Mouse (Mus musculus) CH12.LX (cell line): ENCODE results near the gene Slc39a8.

Source experiments
- BHLHE40 ChIP-seq: IDR thresholded peaks from 2 replicates; pipeline ENCODE4 v1.6.1; 2011; ENCODE audit warnings: mild to moderate bottlenecking, low read depth, low read length, improper control_type of control experiment
- CTCF ChIP-seq, 2 experiments: IDR thresholded peaks in 1 of 2; conservative IDR thresholded peaks in 1 of 2; 2 replicates each; pipeline ENCODE4 v1.5.1; 2011 to 2012; ENCODE audit warnings: low read depth in 2 of 2, low read length in 2 of 2, improper control_type of control experiment in 1 of 2, inconsistent platforms in 1 of 2, mild to moderate bottlenecking in 1 of 2, moderate library complexity in 1 of 2
- ETS1 ChIP-seq: conservative IDR thresholded peaks from 2 replicates; pipeline ENCODE4 v1.6.1; 2012; ENCODE audit warnings: low read depth, mild to moderate bottlenecking, inconsistent platforms, low read length, improper control_type of control experiment, moderate library complexity
- IRF4 ChIP-seq: IDR thresholded peaks from 2 replicates; pipeline ENCODE4 v1.6.1; 2014; ENCODE audit warnings: low read depth, mild to moderate bottlenecking, inconsistent platforms, low read length, improper control_type of control experiment
- JUND ChIP-seq: conservative IDR thresholded peaks from 2 replicates; pipeline ENCODE4 v1.6.1; 2011; ENCODE audit warnings: low read depth, low read length, improper control_type of control experiment
- MEF2A ChIP-seq: IDR thresholded peaks from 2 replicates; pipeline ENCODE4 v1.6.1; 2014; ENCODE audit warnings: low read depth, mild to moderate bottlenecking, inconsistent platforms, low read length, improper control_type of control experiment, borderline replicate concordance
- MXI1 ChIP-seq: IDR thresholded peaks from 2 replicates; pipeline ENCODE4 v1.6.1; 2011; ENCODE audit warnings: mild to moderate bottlenecking, low read depth, low read length, improper control_type of control experiment
- NRF1 ChIP-seq: IDR thresholded peaks from 2 replicates; pipeline ENCODE4 v1.6.1; 2014; ENCODE audit warnings: low read depth, mild to moderate bottlenecking, inconsistent platforms, low read length, improper control_type of control experiment, moderate library complexity
- POLR2A ChIP-seq: IDR thresholded peaks from 2 replicates; pipeline ENCODE4 v1.6.1; 2011; ENCODE audit warnings: low read depth, mild to moderate bottlenecking, improper control_type of control experiment, low read length
- POLR2AphosphoS2 ChIP-seq: IDR thresholded peaks from 2 replicates; pipeline ENCODE4 v1.6.1; 2011; ENCODE audit warnings: low read depth, low read length, improper control_type of control experiment
- RAD21 ChIP-seq: IDR thresholded peaks from 2 replicates; pipeline ENCODE4 v1.6.1; 2011; ENCODE audit warnings: low read depth, mild to moderate bottlenecking, low read length, improper control_type of control experiment, moderate library complexity
- TCF12 ChIP-seq: IDR thresholded peaks from 2 replicates; pipeline ENCODE4 v1.6.1; 2014; ENCODE audit warnings: low read depth, mild to moderate bottlenecking, inconsistent platforms, low read length, improper control_type of control experiment
- UBTF ChIP-seq: IDR thresholded peaks from 2 replicates; pipeline ENCODE4 v1.6.1; 2012; ENCODE audit warnings: low read depth, mild to moderate bottlenecking, inconsistent platforms, low read length, improper control_type of control experiment, moderate library complexity
- USF1 ChIP-seq: IDR thresholded peaks from 2 replicates; pipeline ENCODE4 v1.6.1; 2014; ENCODE audit warnings: low read depth, mild to moderate bottlenecking, inconsistent platforms, low read length, improper control_type of control experiment

DNA sequence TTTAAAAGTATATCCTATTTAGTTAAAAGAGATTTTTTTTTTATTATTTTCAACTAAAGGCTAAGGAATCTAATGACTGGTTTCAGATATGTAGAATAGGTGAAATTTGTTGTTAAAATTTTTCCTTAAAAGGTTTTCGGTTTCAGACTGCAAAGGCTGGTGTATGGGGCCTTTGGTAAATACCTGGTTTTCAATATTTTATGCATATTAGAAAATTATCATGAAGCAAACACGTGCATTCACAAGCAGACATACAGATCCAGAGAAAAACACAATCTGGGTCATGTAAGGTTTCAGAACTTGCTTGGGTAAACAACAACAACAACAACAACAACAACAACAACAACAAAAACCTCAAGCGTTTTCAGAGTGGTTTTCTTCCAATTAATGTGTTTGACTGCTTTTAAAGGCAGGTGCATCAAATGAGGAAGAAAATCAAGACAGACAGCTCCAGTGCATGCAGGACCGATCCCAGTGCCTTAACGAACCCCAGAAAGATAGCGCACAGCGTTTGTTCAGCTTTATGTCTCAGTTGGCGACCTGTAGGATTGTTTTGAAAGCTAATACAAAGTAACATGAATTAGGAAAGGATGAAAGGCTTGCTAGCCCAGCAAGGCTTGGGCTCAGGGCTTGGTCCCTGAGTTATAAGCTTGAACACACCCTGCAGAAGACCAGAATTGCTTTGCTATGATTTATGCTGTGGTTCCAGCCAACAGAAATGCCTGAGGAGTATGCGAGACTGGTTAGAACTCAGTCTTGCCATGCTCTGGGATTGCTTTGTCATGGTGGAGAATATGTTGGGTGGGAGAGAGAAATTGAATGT lies 62.2 kb downstream of the Slc39a8 start:
- no peak for TF ChIP-seq RAD21
- no peak for TF ChIP-seq MXI1
- no peak for TF ChIP-seq CTCF (conservative IDR thresholded peaks at IDR 0.05 in 1 of 2, IDR thresholded peaks at IDR 0.05 in 1 of 2; ENCODE audit: low read depth in 2 of 2, low read length in 2 of 2)
- TF ChIP-seq TCF12 = no peak
- TF ChIP-seq POLR2A = no peak
- TF ChIP-seq BHLHE40 = no peak
- TF ChIP-seq IRF4 = no peak
- no peak for TF ChIP-seq MEF2A
- TF ChIP-seq NRF1 = no peak
- no peak for TF ChIP-seq POLR2AphosphoS2
- no peak for TF ChIP-seq ETS1
- no peak for TF ChIP-seq UBTF
- no peak for TF ChIP-seq JUND
- no peak for TF ChIP-seq USF1
